ENCODE assay signal across 24 mouse cellular contexts in the genomic region with DNA sequence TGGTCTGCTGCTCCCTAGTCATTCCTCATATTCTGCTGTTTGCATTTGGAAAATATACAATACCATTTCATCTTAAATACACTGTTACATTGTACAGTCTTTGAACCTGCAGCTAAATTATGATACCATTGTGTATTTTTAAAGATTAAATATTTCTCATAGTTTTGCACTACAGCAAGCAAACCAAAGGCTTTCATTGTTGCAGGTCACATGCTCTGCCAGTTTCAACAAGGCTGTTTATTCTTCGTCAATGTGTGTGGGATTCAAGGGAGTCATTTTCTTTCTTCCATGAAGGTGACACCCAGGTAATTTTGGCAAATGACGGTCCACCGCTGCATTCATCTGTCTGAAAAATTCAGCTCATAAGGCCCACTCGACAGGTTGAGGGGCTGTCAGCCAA.
DNase-seq lines count a peak whose midpoint lies in the region; ATAC-seq and TF ChIP-seq lines count a peak whose summit lies in the region.
"Had no signal": no experiment of that assay in that cellular context is flagged by ENCODE, and none has a peak within 500 bp of the region (broad histone marks: within the 10 kb centered on the region; RNA-seq: fewer than 3 reads in every experiment).

No protein-coding gene starts in this region.

- H3K27ac ChIP-seq in embryonic facial prominence, embryonic 14.5 days (replicated peaks; ENCODE audit: low read depth, low read length), result no peak overlapping the region
- no peak overlapping the region for H3K27ac ChIP-seq in embryonic facial prominence, embryonic 10.5 days (replicated peaks)
- peak overlapping the region; percentile 25; the same call in 1 of the 2 replicates for H3K27ac ChIP-seq in intestine, embryonic 14.5 days (ENCODE audit: low read depth)
- H3K27ac ChIP-seq in intestine, postnatal 0 days (ENCODE audit: low read depth, low read length), result no peak overlapping the region
- H3K27ac ChIP-seq in stomach, embryonic 16.5 days (ENCODE audit: low read length), result peak overlapping the region; percentile 60
- H3K27ac ChIP-seq: forebrain, embryonic 13.5 days; forebrain, embryonic 15.5 days had no signal

- no peak for ATAC-seq in embryonic facial prominence, embryonic 14.5 days (ENCODE audit: low read depth)
- ATAC-seq in intestine, embryonic 14.5 days (replicated peaks; ENCODE audit: low FRiP score, low TSS enrichment, low read depth), result no peak
- ATAC-seq in intestine, postnatal 0 days, result no peak
- peak; percentile 75; the same call in 1 of the 2 replicates for ATAC-seq in stomach, embryonic 16.5 days (ENCODE audit: insufficient read depth, low FRiP score)
- no peak for ATAC-seq in activated CD4-positive, CD25-positive, alpha-beta regulatory T cell, adult 4 months
- ATAC-seq: CD4-positive, CD25-positive, alpha-beta regulatory T cell, adult 4 months; forebrain, embryonic 13.5 days; forebrain, embryonic 15.5 days; forebrain, postnatal 0 days; Patski had no signal

- DNase-seq in embryonic facial prominence, embryonic 14.5 days (ENCODE audit: low spot score), result peak; percentile 31
- DNase-seq in embryonic facial prominence, embryonic 10.5 days (ENCODE audit: low spot score), result no peak
- no peak for DNase-seq in intestine, embryonic 14.5 days (ENCODE audit: low spot score)
- no peak for DNase-seq in cerebellum, postnatal 10 days
- DNase-seq: adrenal gland, adult 2 months; adrenal gland, postnatal 10 days; adrenal gland, postnatal 25 days; B cell, adult 2 months; cerebellum, adult 11 months; cerebellum, adult 18-20 months; cerebellum, adult 8-10 months; cerebellum, adult 9-11 months; cerebellum, postnatal 25 days; forebrain, postnatal 0 days had no signal

- 78% methylated on average over 4 of the region's 4 CpGs for WGBS in embryonic facial prominence, embryonic 14.5 days
- WGBS in embryonic facial prominence, embryonic 10.5 days, result 87% methylated on average over 4 of the region's 4 CpGs
- WGBS in intestine, embryonic 14.5 days, result 55% methylated on average over 4 of the region's 4 CpGs
- whole genome bisulfite sequencing in intestine, postnatal 0 days, result 61% methylated on average over 4 of the region's 4 CpGs
- WGBS in stomach, embryonic 16.5 days, result 47% methylated on average over 4 of the region's 4 CpGs

- no peaks in the 10 kb centered on the region for H3K36me3 ChIP-seq in embryonic facial prominence, embryonic 14.5 days (ENCODE audit: control insufficient read depth, insufficient read depth, low read length)
- no peaks in the 10 kb centered on the region for H3K36me3 ChIP-seq in embryonic facial prominence, embryonic 10.5 days (replicated peaks)
- H3K36me3 ChIP-seq in intestine, embryonic 14.5 days (ENCODE audit: control insufficient read depth, insufficient read depth, low read length), result no peaks in the 10 kb centered on the region
- H3K36me3 ChIP-seq in intestine, postnatal 0 days (ENCODE audit: control insufficient read depth, insufficient read depth), result no peaks in the 10 kb centered on the region
- no peaks in the 10 kb centered on the region for H3K36me3 ChIP-seq in stomach, embryonic 16.5 days (ENCODE audit: control insufficient read depth, insufficient read depth, low read length)
- H3K36me3 ChIP-seq: embryonic facial prominence, embryonic 13.5 days; forebrain, embryonic 15.5 days; G1E had no signal

- no peaks in the 10 kb centered on the region for H3K4me1 ChIP-seq in embryonic facial prominence, embryonic 14.5 days (ENCODE audit: control insufficient read depth, insufficient read depth, low read length)
- H3K4me1 ChIP-seq in embryonic facial prominence, embryonic 10.5 days, result peaks cover 6% of the 10 kb centered on the region; the same call in 1 of the 2 replicates
- H3K4me1 ChIP-seq in intestine, embryonic 14.5 days (replicated peaks; ENCODE audit: control insufficient read depth, insufficient read depth, low read length), result no peaks in the 10 kb centered on the region
- H3K4me1 ChIP-seq in intestine, postnatal 0 days (replicated peaks; ENCODE audit: control insufficient read depth, insufficient read depth, low read length), result no peaks in the 10 kb centered on the region
- peaks cover 15% of the 10 kb centered on the region; the same call in 1 of the 2 replicates for H3K4me1 ChIP-seq in stomach, embryonic 16.5 days (ENCODE audit: control insufficient read depth, insufficient read depth, low read length)
- H3K4me1 ChIP-seq: forebrain, embryonic 15.5 days had no signal

- no peak overlapping the region for H3K4me3 ChIP-seq in embryonic facial prominence, embryonic 14.5 days (ENCODE audit: low read depth, low read length)
- H3K4me3 ChIP-seq in embryonic facial prominence, embryonic 10.5 days, result no peak overlapping the region
- H3K4me3 ChIP-seq in intestine, embryonic 14.5 days (ENCODE audit: low read depth, low read length), result no peak overlapping the region
- H3K4me3 ChIP-seq in intestine, postnatal 0 days (ENCODE audit: low read depth, low read length), result no peak overlapping the region
- H3K4me3 ChIP-seq in stomach, embryonic 16.5 days (replicated peaks; ENCODE audit: low read length), result no peak overlapping the region
- H3K4me3 ChIP-seq: embryonic facial prominence, embryonic 13.5 days; forebrain, embryonic 13.5 days; forebrain, embryonic 15.5 days had no signal

- no peaks in the 10 kb centered on the region for H3K27me3 ChIP-seq in embryonic facial prominence, embryonic 14.5 days (replicated peaks; ENCODE audit: control insufficient read depth, insufficient read depth, low read length)
- no peaks in the 10 kb centered on the region for H3K27me3 ChIP-seq in embryonic facial prominence, embryonic 10.5 days (replicated peaks; ENCODE audit: low read depth, poor library complexity, severe bottlenecking)
- no peaks in the 10 kb centered on the region for H3K27me3 ChIP-seq in intestine, embryonic 14.5 days (replicated peaks; ENCODE audit: control insufficient read depth, insufficient read depth, low read length)
- H3K27me3 ChIP-seq in intestine, postnatal 0 days (replicated peaks; ENCODE audit: control insufficient read depth, insufficient read depth, low read length), result no peaks in the 10 kb centered on the region
- H3K27me3 ChIP-seq in stomach, embryonic 16.5 days (ENCODE audit: control insufficient read depth, insufficient read depth, low read length), result no peaks in the 10 kb centered on the region
- H3K27me3 ChIP-seq: CH12.LX; embryonic facial prominence, embryonic 13.5 days; forebrain, embryonic 13.5 days; forebrain, embryonic 15.5 days; Patski had no signal

- TF ChIP-seq CTCF in intestine, postnatal 0 days (IDR thresholded peaks at IDR 0.05; ENCODE audit: low read depth), result no peak

- H3K9me3 ChIP-seq in embryonic facial prominence, embryonic 14.5 days (ENCODE audit: control insufficient read depth, low read length), result no peaks in the 10 kb centered on the region
- H3K9me3 ChIP-seq in embryonic facial prominence, embryonic 10.5 days, result no peaks in the 10 kb centered on the region
- H3K9me3 ChIP-seq in intestine, embryonic 14.5 days (ENCODE audit: control insufficient read depth, low read length), result no peaks in the 10 kb centered on the region
- H3K9me3 ChIP-seq in intestine, postnatal 0 days (ENCODE audit: control insufficient read depth), result no peaks in the 10 kb centered on the region
- H3K9me3 ChIP-seq in stomach, embryonic 16.5 days (replicated peaks; ENCODE audit: control insufficient read depth, low read length), result no peaks in the 10 kb centered on the region
- H3K9me3 ChIP-seq: embryonic facial prominence, embryonic 13.5 days; forebrain, embryonic 13.5 days; forebrain, embryonic 15.5 days had no signal

- no peak overlapping the region for H3K9ac ChIP-seq in embryonic facial prominence, embryonic 14.5 days (ENCODE audit: low read depth, low read length)
- H3K9ac ChIP-seq in intestine, embryonic 14.5 days (ENCODE audit: low read length), result no peak overlapping the region
- no peak overlapping the region for H3K9ac ChIP-seq in intestine, postnatal 0 days (ENCODE audit: low read depth, low read length)
- no peak overlapping the region for H3K9ac ChIP-seq in stomach, embryonic 16.5 days (ENCODE audit: low read length)
- H3K9ac ChIP-seq: embryonic facial prominence, embryonic 13.5 days; forebrain, embryonic 13.5 days; forebrain, embryonic 15.5 days; forebrain, postnatal 0 days had no signal

- H3K4me2 ChIP-seq in embryonic facial prominence, embryonic 14.5 days (ENCODE audit: low read depth, low read length), result no peak overlapping the region
- H3K4me2 ChIP-seq in intestine, embryonic 14.5 days (ENCODE audit: low read length), result no peak overlapping the region
- H3K4me2 ChIP-seq in intestine, postnatal 0 days (replicated peaks; ENCODE audit: low read depth), result no peak overlapping the region
- H3K4me2 ChIP-seq in stomach, embryonic 16.5 days (ENCODE audit: low read depth, low read length), result no peak overlapping the region
- H3K4me2 ChIP-seq: embryonic facial prominence, embryonic 13.5 days; forebrain, embryonic 13.5 days; forebrain, embryonic 15.5 days had no signal

Comparison
In these comparisons a context has a peak if more than half of its experiments do, and no peak if none do; other contexts are left out.
1. H3K27ac ChIP-seq: peak in intestine, embryonic 14.5 days (single experiment) and stomach, embryonic 16.5 days (single experiment); none in embryonic facial prominence, embryonic 14.5 days (single experiment), embryonic facial prominence, embryonic 10.5 days (single experiment) and intestine, postnatal 0 days (single experiment).